Mouse (Mus musculus) kidney, embryonic 15.5 days (tissue): Measurements from ENCODE around the gene Tarsl2. TPM values are rescaled to one million over a fixed set of nuclear protein-coding genes. Genes with fewer than 3 reads are reported as not detected.

Experiments used
- ATAC-seq: fragments of 200-750 bp; cut with Nextera tagmentation; replicated peaks from 2 replicates; pipeline ENCODE4 v1.8.0; 2017; ENCODE audit warnings: moderate TSS enrichment; ENCODE audit not compliant: low FRiP score
- H3K27ac ChIP-seq: fragments of 300-500 bp; sonication (generic); 2 replicates; pipeline ENCODE4 v1.5.1; 2015; ENCODE audit warnings: mild to moderate bottlenecking, inconsistent platforms
- H3K27me3 ChIP-seq: fragments of 300-500 bp; sonication (generic); 2 replicates; pipeline ENCODE4 v1.6.1; 2015; ENCODE audit warnings: inconsistent platforms
- H3K36me3 ChIP-seq: fragments of 300-500 bp; sonication (generic); 2 replicates; pipeline ENCODE4 v1.6.1; 2015; ENCODE audit warnings: inconsistent platforms
- H3K4me1 ChIP-seq: fragments of 300-500 bp; sonication (generic); 2 replicates; pipeline ENCODE4 v1.6.1; 2015; ENCODE audit warnings: inconsistent platforms
- H3K4me2 ChIP-seq: fragments of 300-500 bp; sonication (generic); 2 replicates; pipeline ENCODE4 v1.6.1; 2015; ENCODE audit warnings: moderate library complexity, mild to moderate bottlenecking, inconsistent platforms
- H3K4me3 ChIP-seq: fragments of 300-500 bp; sonication (generic); replicated peaks from 2 replicates; pipeline ENCODE4 v1.5.1; 2015; ENCODE audit warnings: mild to moderate bottlenecking, inconsistent platforms
- H3K9ac ChIP-seq: fragments of 300-500 bp; sonication (generic); 2 replicates; pipeline ENCODE4 v1.6.1; 2015; ENCODE audit warnings: mild to moderate bottlenecking, inconsistent platforms
- H3K9me3 ChIP-seq: fragments of 300-500 bp; sonication (generic); replicated peaks from 2 replicates; pipeline ENCODE4 v1.6.1; 2016; ENCODE audit warnings: inconsistent platforms
- WGBS: fragments of 180-500 bp; shearing (Covaris S2); methylation state at CpG from one replicate; pipeline ENCODE4 v1.1.7; 2015; ENCODE audit warnings: mixed read lengths; 5-methylcytosine and 5-hydroxymethylcytosine counted together
- polyA plus RNA-seq: library from polyadenylated mRNA; unstranded; fragments of >200 nt; fragmentation: Nextera tagmentation; extraction: Ambion mirVana; gene quantifications from 2 replicates; pipeline ENCODE4 v1.2.1, GENCODE M21; 2015

The Tarsl2 gene
- polyA plus RNA-seq = 10.3 and 11.1 TPM in 2 replicates

DNA sequence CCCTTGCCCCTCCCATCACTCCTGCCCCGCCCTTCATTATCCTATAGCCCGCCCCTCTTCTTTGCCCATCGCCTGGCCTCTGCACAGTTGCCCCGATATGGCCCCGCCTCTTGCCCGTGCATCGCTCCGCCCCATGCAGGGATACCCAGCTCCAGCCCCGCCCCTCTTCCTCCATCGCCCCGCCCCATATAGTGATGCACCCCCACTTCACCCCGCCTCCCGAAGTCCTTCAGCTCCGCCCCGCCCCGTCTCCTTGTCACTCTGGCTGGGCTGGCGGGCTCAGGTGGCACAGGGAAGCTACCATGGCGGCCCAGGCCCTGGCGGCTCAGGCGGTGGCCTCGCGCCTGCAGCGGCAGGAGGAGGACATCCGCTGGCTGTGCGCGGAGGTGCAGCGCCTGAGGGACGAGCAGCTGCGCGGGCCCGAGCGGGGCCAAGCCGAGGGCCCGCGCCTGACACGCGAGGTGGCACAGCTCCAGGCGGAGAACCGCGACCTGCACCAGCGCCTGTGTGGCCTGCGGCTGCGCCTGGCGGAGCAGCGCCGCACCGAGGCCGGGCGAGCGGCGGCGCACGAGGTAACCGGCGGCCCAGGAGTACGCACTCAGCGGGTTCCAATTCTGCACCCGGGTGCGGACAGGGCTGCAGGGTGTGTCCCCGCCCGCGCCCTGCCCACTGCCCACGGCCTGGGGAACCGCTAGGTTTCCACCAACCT, at the start of gene Tarsl2:
Tarsl2 (plus strand) TSS at position 256 of the 709 bp plus-strand sequence.
- ATAC-seq = peak; percentile 96
- Histone ChIP-seq H3K27ac (peak within 1 kb of the TSS; percentile 85), H3K36me3 (peaks cover 19% of the 10 kb centered on the region)

DNA sequence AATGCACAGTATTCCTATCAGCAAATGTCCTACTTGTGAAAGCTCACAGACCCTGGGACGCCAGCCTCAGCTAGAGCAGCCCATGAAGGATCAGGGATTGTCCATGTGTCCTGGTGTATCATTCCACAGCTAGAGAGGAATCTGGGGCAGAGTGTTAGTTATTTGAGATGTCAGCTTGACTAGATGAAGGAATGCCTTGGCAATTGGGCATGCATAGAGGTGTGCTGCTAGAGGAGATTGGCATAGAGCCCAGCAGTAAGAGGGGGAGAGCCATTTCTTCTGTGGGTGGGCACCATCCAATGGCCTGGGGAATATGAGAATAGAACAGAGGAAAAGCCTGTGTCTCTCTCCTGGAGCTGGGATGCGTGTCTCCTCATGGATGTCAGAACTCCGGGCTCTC, 38.6 kb upstream of the Tarsl2 start:
- Histone ChIP-seq H3K4me1 (no peaks in the 10 kb centered on the region), H3K27me3 (no peaks in the 10 kb centered on the region), H3K9me3 (no peaks in the 10 kb centered on the region), H3K4me2 (no peak overlapping the region), H3K9ac (no peak overlapping the region), H3K36me3 (no peaks in the 10 kb centered on the region), H3K4me3 (no peak overlapping the region), H3K27ac (no peak overlapping the region)
- WGBS = 79% methylated on average over 3 of the region's 3 CpGs
- no peak for ATAC-seq

More for the DNA sequence above, at the start of gene Tarsl2:
- H3K4me1 ChIP-seq = peaks cover 18% of the 10 kb centered on the region
- H3K9me3 ChIP-seq = peaks cover 5% of the 10 kb centered on the region
- H3K4me3 ChIP-seq = peak within 1 kb of the TSS; percentile 76
- H3K4me2 ChIP-seq = peak within 1 kb of the TSS; percentile 90
- peak within 1 kb of the TSS; percentile 67 for H3K9ac ChIP-seq
- H3K27me3 ChIP-seq = peaks cover 14% of the 10 kb centered on the region; the same call in 1 of the 2 replicates
- WGBS = 1% methylated on average over 63 of the region's 64 CpGs

DNA sequence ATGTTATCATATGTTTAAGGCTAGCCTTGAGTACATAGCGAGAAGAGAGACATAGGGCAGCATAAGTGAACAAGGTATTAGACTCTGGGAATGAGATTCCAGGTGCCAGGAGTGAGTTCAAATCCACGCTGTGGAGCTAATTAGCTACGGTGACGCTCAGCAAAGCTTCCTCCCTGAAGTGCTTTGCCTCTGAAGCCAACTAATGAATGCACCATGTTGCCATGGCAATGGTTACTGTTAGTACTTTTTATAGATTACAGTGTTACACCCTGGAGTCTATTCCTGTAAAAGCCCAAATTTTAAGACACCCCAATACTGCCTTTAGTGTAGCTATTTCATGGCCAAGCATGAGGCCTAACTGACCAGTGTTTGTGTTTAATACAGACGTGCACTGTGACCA, 37.7 kb upstream of the Tarsl2 start:
- Histone ChIP-seq H3K4me3 (no peak overlapping the region), H3K9ac (no peak overlapping the region), H3K27me3 (no peaks in the 10 kb centered on the region), H3K36me3 (no peaks in the 10 kb centered on the region), H3K27ac (no peak overlapping the region), H3K9me3 (no peaks in the 10 kb centered on the region), H3K4me2 (no peak overlapping the region), H3K4me1 (no peaks in the 10 kb centered on the region)
- no peak for ATAC-seq
- WGBS = 73% methylated on average over 5 of the region's 5 CpGs

DNA sequence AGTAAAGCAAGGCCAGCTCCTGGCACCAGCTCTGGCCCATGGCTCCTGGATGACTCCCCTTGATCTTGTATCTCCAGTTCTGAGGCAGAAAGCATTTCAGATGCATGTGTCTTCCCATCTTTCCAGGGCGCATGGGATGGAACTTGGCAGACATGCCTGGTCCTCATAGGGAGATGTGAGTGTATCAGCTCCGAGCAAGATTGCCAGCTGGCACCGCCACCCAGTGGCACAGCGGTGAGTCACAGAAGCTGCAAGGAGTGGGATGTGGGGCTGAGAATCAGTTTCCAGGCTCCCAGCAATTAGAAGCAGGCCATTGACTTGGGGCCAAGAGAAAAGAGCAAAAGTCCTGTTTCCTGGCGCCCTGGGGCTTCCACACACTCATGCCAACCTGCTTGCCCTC, 34.5 kb upstream of the Tarsl2 start:
- Histone ChIP-seq H3K4me3 (no peak overlapping the region), H3K36me3 (no peaks in the 10 kb centered on the region), H3K27me3 (no peaks in the 10 kb centered on the region), H3K27ac (no peak overlapping the region), H3K4me2 (no peak overlapping the region), H3K9ac (no peak overlapping the region), H3K9me3 (no peaks in the 10 kb centered on the region), H3K4me1 (peaks cover 13% of the 10 kb centered on the region)
- no peak for ATAC-seq
- 80% methylated on average over 5 of the region's 5 CpGs for WGBS

DNA sequence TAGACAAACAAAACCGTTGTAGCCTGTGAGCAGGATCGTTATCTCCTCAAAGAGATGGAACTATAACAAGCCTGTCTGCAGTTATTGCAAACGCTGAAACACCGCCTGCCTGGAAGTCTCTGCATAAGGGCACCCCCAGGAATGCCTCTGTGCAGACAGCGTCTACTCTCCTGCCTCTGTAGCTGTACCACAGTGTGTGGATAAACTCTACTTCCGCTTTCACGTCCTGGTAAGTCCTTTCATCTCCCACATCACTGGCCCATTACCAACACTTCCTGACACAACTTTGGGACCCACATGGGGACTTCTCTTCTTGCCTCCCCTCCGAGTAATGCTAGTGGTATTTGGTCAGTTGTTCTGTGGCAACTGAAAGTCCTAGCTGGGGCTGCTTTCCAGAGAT, 34.0 kb upstream of the Tarsl2 start:
- no peak overlapping the region for H3K27ac ChIP-seq
- ATAC-seq = no peak
- H3K4me2 ChIP-seq = no peak overlapping the region
- H3K4me1 ChIP-seq = peaks cover 13% of the 10 kb centered on the region
- no peaks in the 10 kb centered on the region for H3K36me3 ChIP-seq
- 73% methylated on average over 8 of the region's 8 CpGs for WGBS
- no peaks in the 10 kb centered on the region for H3K9me3 ChIP-seq
- H3K27me3 ChIP-seq = no peaks in the 10 kb centered on the region
- no peak overlapping the region for H3K9ac ChIP-seq
- no peak overlapping the region for H3K4me3 ChIP-seq

DNA sequence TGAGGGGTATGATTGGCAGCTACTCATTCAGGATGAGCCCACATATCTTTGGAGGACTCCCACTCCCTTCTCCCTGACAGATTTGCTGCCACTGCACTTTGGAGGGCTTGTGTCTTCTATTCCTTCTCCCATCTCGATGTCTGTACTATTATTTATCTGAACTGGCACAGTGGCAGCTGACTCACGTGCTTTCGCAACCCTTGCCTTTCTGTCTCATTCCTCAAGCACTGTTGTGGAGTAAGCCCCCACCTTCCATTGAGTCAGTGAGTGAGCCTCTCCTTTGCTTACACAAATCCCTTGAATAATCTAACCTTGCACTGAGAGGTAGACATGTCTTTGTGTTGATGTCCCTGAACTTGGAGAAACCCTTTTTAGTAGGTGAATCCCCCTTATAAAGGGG, 33.4 kb upstream of the Tarsl2 start:
- no peaks in the 10 kb centered on the region for H3K27me3 ChIP-seq
- 60% methylated on average over 3 of the region's 3 CpGs for WGBS
- H3K4me3 ChIP-seq = no peak overlapping the region
- no peaks in the 10 kb centered on the region for H3K36me3 ChIP-seq
- H3K9ac ChIP-seq = no peak overlapping the region
- H3K9me3 ChIP-seq = no peaks in the 10 kb centered on the region
- H3K27ac ChIP-seq = no peak overlapping the region
- H3K4me2 ChIP-seq = no peak overlapping the region
- H3K4me1 ChIP-seq = peaks cover 13% of the 10 kb centered on the region
- ATAC-seq = no peak

DNA sequence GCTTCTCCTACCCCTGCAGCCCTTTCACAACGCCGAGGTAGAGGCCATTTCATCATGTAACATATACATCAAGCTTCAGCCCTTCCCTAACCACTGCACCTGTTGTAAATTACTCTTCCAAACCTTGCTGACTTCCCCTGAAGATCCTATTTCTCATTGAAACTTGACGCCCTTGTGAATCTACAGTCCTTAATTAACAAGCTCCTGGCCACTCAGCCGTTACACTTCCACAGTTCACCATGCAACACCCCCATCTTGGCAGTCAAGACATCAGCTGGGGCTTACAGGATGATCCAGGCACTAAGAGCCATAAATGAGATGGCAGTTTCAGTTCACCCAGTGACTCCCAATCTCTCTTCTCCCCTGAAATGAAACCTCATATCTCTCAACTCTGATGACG, 31.0 kb upstream of the Tarsl2 start:
- H3K27ac ChIP-seq = no peak overlapping the region
- peak; percentile 59 for ATAC-seq
- H3K27me3 ChIP-seq = no peaks in the 10 kb centered on the region
- no peaks in the 10 kb centered on the region for H3K36me3 ChIP-seq
- H3K4me2 ChIP-seq = no peak overlapping the region
- WGBS = 40% methylated on average over 5 of the region's 5 CpGs
- H3K4me3 ChIP-seq = no peak overlapping the region
- H3K9me3 ChIP-seq = no peaks in the 10 kb centered on the region
- H3K4me1 ChIP-seq = peaks cover 13% of the 10 kb centered on the region
- no peak overlapping the region for H3K9ac ChIP-seq

DNA sequence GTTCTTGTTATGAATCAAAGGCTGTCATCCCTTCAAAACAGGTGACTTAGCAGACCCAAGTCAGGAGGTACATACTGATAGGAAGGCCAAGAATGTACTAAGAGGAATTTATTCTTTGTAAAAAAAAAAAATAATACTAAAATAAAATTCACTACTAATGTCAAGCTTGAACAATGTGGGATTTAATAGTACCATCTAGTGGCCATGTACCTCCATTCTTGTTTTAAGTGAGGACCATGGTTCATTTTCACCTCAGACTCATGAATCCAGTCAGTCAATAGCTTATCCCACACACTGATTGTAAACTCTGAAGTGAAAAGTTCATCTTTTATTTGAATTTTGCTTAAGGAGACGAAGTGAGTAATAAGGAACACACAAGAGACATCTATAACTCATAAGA, 25.9 kb upstream of the Tarsl2 start:
- H3K9ac ChIP-seq = no peak overlapping the region
- H3K27ac ChIP-seq = no peak overlapping the region
- H3K36me3 ChIP-seq = no peaks in the 10 kb centered on the region
- 56% methylated on average over 1 of the region's 1 CpGs for WGBS
- no peaks in the 10 kb centered on the region for H3K27me3 ChIP-seq
- no peak overlapping the region for H3K4me3 ChIP-seq
- H3K9me3 ChIP-seq = no peaks in the 10 kb centered on the region
- H3K4me2 ChIP-seq = no peak overlapping the region
- H3K4me1 ChIP-seq = peaks cover 4% of the 10 kb centered on the region
- ATAC-seq = no peak

DNA sequence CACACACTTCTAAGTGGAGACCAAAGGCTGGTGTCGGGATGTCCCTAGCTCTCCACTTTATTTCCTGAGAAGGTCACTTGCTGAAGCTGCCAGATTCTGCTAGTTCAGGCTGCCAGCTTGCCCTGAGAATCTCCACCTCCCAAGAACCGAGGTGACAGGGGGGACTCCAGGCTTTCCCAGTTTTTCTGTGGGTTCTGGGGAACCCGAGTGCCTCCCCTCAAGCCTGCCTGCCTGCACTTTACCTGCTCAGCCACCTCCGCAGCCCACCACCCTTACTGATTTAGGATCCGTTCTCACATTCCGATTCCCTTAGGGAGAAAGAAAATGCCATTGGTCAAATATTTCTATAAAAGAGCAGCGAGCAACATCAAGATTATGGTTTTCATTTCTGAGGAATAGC, 24.0 kb upstream of the Tarsl2 start:
- WGBS = 75% methylated on average over 7 of the region's 7 CpGs

DNA sequence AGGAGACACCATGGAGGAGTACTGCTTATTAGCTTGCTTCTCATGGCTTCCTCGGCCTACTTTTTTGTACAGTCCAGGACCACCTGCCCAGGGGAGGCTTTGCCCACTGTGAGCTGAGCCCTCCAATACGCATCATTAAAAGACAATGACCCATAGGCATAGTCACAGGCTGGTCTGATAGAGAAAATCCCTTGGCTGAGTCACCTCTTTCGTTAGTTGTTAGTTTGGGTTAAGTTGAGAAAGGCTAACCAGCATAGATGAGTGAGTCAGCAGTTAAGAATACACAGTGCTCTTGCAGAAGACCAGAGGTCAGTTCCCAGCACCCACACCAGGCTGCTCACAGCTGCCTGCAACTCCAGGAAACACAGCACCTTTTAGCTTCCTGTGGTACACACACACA, 21.4 kb upstream of the Tarsl2 start:
- H3K27me3 ChIP-seq = no peaks in the 10 kb centered on the region
- no peaks in the 10 kb centered on the region for H3K4me1 ChIP-seq
- H3K36me3 ChIP-seq = no peaks in the 10 kb centered on the region
- no peaks in the 10 kb centered on the region for H3K9me3 ChIP-seq
- no peak for ATAC-seq
- H3K4me3 ChIP-seq = no peak overlapping the region
- no peak overlapping the region for H3K9ac ChIP-seq
- no peak overlapping the region for H3K4me2 ChIP-seq
- 95% methylated on average over 3 of the region's 3 CpGs for WGBS
- no peak overlapping the region for H3K27ac ChIP-seq

More for the DNA sequence above, 24.0 kb upstream of the Tarsl2 start:
- H3K4me1 ChIP-seq = no peaks in the 10 kb centered on the region
- H3K9ac ChIP-seq = no peak overlapping the region
- H3K27me3 ChIP-seq = no peaks in the 10 kb centered on the region
- no peak overlapping the region for H3K4me3 ChIP-seq
- no peaks in the 10 kb centered on the region for H3K36me3 ChIP-seq
- no peaks in the 10 kb centered on the region for H3K9me3 ChIP-seq
- no peak for ATAC-seq
- no peak overlapping the region for H3K4me2 ChIP-seq
- no peak overlapping the region for H3K27ac ChIP-seq

DNA sequence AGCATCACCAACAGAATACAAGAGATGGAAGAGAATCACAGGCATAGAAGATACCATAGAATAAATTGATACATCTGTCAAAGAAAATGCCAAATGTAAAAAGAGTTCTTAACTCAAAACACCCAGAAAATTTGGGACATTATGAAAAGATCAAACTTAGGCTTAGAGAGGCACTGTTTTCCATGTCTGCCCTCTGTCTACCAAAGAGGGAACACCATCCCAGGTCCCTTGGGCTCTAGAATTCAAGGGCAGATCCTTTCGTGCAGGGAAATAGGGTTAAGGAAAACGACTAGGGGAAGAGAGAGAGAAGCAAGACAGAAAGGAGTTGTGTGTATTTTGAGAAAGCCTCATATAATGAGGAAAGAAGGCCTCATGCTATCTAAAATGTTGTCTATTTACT, 19.2 kb upstream of the Tarsl2 start:
- ATAC-seq = no peak
- Histone ChIP-seq H3K27me3 (no peaks in the 10 kb centered on the region), H3K4me2 (no peak overlapping the region), H3K9me3 (no peaks in the 10 kb centered on the region), H3K4me1 (no peaks in the 10 kb centered on the region), H3K9ac (no peak overlapping the region), H3K4me3 (no peak overlapping the region), H3K27ac (no peak overlapping the region), H3K36me3 (no peaks in the 10 kb centered on the region)
- WGBS = 45% methylated on average over 2 of the region's 2 CpGs

DNA sequence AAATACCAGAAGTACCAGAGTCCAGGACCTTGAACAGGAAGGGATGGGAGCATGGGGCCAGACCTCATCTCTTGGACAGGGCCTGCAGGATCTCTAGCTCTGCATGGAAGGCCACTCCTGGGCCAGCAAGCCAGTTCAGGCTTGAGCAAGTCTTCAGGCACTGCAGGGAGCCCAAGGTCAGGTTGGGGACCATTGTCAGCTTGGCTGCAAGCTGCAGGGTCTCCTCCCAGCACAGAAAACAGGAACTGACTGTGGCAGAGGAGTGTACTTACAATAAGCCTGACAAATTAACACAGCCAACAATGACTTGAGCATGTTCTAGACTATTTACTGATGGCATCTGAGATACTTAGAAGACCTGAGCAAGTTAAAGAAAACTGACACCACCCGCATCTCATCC, 14.9 kb upstream of the Tarsl2 start:
- Histone ChIP-seq H3K4me3 (no peak overlapping the region), H3K4me2 (no peak overlapping the region), H3K27me3 (no peaks in the 10 kb centered on the region), H3K9me3 (no peaks in the 10 kb centered on the region), H3K36me3 (no peaks in the 10 kb centered on the region), H3K27ac (no peak overlapping the region), H3K4me1 (no peaks in the 10 kb centered on the region), H3K9ac (no peak overlapping the region)
- WGBS = 78% methylated on average over 1 of the region's 1 CpGs
- ATAC-seq = no peak

DNA sequence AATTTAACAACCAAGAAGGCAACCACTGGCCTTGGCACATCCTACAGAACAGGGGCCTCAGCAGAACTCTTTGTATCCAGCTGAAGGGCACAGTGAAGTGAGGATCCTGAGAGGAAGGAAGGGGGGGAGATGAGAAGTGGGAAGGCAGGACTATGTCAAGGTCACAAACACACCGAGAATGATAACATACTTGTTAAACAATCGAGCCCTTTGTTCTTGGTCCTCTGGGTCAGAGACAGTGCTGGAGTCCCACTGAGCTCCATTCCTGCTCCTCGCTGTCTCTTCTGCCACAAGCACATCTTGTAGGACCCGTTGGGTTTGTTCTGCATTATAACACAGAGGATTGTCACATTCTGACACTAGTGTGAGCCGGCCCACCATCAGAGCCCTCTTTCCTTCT, 14.0 kb upstream of the Tarsl2 start:
- no peak overlapping the region for H3K27ac ChIP-seq
- no peaks in the 10 kb centered on the region for H3K36me3 ChIP-seq
- H3K27me3 ChIP-seq = no peaks in the 10 kb centered on the region
- no peak overlapping the region for H3K4me2 ChIP-seq
- no peaks in the 10 kb centered on the region for H3K9me3 ChIP-seq
- H3K4me3 ChIP-seq = no peak overlapping the region
- H3K9ac ChIP-seq = no peak overlapping the region
- 78% methylated on average over 5 of the region's 5 CpGs for WGBS
- no peaks in the 10 kb centered on the region for H3K4me1 ChIP-seq
- ATAC-seq = no peak
